Mouse (Mus musculus) frontal cortex, postnatal 36 days (tissue): ENCODE measurements around the gene E2f2.

Source experiments
- DNase-seq, 2 experiments: peaks; one replicate each; pipeline ENCODE4 v3.0.0; 2022; ENCODE audit warnings: low spot score in 2 of 2

The E2f2 gene

DNA sequence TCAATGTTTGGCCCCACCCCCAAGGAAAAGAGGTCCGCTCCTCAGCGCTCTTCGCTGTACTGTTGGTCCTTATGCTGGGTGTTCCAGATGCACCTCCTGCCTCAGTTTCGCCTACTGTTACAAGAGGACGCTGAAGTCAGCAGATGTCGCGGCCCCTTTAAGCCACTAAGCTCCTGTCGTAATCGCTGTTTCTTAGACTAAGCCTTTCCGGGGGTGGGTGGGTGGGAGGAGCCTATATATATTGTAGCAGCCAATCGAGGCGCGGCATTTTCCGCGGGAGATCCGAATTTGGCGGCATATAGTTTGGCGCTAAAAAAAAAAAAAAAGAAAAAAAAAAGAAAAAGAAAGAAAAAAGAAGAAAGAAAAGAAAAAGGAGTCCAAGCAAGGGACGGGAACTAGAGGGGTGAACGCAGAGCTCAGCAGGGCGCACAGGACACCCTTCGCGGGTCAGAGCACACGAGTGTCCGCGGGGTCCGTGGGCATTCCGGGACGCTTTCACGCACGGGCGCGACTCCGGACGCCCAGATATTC, at the start of gene E2f2:
E2f2 (plus strand) TSS at position 384 of the 531 bp plus-strand sequence.
- DNase-seq, result no peak

DNA sequence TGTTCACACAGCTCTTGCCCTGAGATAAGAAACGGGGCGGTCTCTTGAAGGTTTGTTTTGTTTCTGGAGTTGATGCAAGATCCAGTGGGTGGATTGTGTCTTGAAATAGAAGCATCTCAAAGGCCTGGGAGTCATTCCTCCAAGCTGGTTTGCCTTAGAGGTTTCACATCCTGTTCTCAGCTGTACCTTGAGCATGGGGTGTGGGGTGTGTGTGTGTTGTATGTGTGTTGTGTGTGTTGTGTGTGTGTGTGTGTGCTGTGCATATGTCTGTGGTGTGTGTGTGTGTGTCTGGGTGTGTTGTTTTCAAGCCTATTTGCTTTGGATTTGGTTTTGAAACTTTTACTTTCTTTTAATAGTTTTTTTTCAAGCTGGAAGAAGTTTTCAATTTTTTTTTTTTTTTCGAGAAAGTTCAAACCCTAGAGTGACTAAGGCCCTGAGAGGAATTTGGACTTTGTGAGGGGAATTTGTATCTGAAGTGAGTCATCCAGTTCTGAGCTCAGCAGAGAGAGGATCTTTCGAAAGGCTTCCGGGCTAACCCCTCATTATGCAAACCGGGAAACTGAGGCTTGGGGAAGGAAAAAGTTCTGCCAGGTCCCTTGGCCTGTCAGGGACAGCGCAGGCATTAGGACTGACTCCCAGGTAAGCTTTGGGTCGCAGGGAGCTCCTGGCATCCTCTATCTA, 48.9 kb upstream of the E2f2 start:
- peak in 1 of 2 experiments; percentile 28 for DNase-seq

GRCm38 (mm10) chr4:136123792-136124161, 48.4 kb upstream of the E2f2 start:
- no peak for DNase-seq

GRCm38 (mm10) chr4:136124581-136124980, 47.6 kb upstream of the E2f2 start:
- no peak for DNase-seq

- DNase-seq, result no peak
Observed at GRCm38 (mm10) chr4:136125458-136125857, 46.7 kb upstream of the E2f2 start.

GRCm38 (mm10) chr4:136126019-136126418, 46.2 kb upstream of the E2f2 start:
- no peak for DNase-seq

DNA sequence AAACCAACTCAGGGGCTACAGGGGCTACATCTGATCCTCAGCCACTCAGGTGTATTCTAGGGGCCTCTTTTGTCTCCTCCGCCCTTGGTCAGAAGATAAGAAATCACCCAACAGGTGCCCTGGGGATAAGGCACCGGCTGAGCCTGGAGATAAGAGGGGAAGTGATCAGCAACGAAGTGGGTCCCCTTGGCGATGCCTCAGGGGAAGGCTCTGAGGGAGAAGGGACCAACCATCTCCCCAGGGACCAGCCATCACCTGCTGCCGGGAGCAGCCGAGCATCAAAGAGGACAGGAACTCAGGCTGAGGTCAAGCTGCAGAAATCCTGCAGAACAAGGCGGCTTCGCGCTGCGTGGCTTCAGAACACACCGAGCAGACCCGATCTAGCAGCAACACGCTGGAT, 44.5 kb upstream of the E2f2 start:
- DNase-seq, result no peak

- DNase-seq, result no peak
Observed at GRCm38 (mm10) chr4:136129842-136130241, 42.4 kb upstream of the E2f2 start.

- no peak for DNase-seq
Observed at GRCm38 (mm10) chr4:136133801-136134200, 38.4 kb upstream of the E2f2 start.

- no peak for DNase-seq
Observed at GRCm38 (mm10) chr4:136134418-136134977, 37.7 kb upstream of the E2f2 start.

- DNase-seq, result peak; percentile 23 to 51
Observed at GRCm38 (mm10) chr4:136134978-136135873, 37.0 kb upstream of the E2f2 start.

DNA sequence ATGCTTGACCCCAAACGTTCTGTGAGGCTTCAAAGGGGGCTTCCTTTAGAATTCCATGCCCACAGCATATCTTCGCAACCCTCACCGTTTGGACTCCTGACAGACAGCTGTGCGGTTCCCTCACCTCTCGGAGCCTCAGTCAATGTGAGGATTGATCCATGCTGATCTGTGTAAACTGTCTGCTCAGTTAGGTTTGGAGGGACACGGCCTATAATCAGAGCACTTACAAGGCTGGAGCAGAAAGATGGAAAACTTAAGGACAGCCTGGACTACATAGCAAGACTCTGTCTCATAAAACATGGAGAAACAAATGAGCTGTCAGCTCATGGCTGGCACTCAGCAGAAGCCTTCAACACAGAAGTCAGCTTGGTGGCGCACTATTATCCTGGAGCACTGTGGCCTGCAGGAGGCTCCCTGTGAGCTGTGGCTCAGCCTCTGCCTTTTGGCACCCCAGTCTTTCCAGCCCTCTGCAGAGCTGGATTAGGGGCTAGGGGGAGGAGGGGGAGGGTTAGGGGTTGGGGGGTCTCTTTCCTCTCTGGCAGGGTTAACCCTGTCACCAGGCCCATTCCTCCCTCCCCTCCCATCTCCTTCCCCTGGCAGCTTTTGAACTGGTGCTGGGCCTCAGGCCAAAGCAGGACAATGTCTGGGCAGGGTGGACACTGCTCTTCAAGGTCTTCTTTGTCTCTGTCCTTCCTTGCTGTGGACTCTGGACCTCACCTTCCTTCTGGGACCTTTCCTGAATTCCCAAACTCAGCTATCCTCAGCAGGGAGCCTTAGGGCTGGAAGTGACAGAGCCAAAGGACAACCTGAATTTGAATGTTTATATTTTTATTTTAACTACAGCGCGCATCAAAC, 36.1 kb upstream of the E2f2 start:
- DNase-seq, result no peak

- no peak for DNase-seq
Observed at GRCm38 (mm10) chr4:136139326-136140110, 32.7 kb upstream of the E2f2 start.

- DNase-seq, result peak; percentile 69 to 75
Observed at GRCm38 (mm10) chr4:136140327-136141250, 31.6 kb upstream of the E2f2 start.

DNA sequence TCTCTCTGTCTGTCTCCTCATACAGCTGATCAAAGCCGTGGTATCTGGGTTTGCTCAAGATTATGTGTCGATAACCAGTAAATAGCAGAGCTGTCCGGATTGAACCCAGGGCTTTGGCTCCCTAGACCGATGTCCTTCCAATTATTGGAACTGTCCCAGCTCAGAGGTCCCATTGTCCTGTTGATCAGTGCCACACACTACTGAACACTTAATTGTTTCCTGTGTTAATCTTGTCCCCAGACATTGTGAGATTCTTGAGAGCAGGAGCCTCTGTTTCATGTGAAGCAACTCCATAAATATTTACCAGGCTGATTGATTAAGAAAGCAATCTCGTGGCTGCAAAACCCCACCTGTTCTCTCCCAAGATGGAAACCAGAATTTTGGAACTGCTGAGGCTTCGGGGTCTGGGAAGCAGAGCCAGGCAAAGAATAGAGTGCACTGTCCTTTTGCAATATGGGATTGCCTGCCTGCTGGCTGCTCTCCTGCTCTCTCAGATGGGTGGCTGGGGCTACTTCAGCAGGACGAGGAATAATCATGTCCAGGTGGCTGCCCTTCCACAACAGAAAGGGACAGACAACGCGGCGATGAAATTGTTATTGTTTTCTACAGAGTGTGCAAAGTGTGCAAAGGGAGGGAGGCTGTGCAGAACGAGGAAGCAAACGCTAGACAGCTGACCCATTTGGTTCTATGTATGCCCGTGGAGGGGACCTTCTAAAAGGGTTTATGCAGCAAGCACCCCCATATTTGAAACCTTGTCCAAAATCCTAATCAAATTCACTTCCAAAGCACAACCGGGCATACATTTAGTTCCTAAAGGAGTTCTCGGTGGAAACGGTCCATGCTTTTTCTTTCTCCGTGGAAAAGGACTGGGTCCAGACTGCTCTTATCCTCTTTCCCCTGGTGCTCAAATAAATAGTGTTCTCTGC, 29.7 kb upstream of the E2f2 start:
- DNase-seq, result no peak

GRCm38 (mm10) chr4:136143193-136143976, 28.8 kb upstream of the E2f2 start, which contains the start of gene Id3:
Id3 (plus strand) TSS chr4:136143497.
- DNase-seq, result peak; percentile 70 to 76

GRCm38 (mm10) chr4:136144126-136144926, 27.9 kb upstream of the E2f2 start:
- DNase-seq, result no peak
